ENCODE assay signal across 10 mouse cellular contexts in the genomic region with DNA sequence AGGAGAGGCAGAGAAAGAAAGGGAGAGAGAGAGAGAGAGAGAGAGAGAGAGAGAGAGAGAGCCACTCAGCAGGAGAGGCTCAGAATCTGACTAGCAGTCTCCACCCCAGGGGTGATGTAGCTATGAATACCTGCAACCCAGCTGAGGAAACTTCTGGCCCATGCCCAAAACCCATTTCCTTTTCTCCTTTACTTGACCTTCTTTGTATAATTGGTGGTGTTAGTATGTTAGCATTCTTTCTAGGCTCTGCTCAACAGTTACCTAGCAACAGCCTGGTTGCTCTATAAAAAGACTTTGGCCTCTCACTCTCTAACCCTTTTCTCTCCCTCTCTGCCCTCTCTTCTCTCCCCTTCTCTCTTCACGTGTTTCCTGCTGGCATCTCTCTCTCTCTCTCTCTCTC. TPM values are rescaled to one million over a fixed set of nuclear protein-coding genes. Genes with fewer than 3 reads are reported as not detected.
DNase-seq lines count a peak whose midpoint lies in the region; ATAC-seq and TF ChIP-seq lines count a peak whose summit lies in the region.
"Had no signal": no experiment of that assay in that cellular context is flagged by ENCODE, and none has a peak within 500 bp of the region (broad histone marks: within the 10 kb centered on the region; RNA-seq: fewer than 3 reads in every experiment).

No protein-coding gene starts in this region.

- TF ChIP-seq POLR2A in limb, embryonic 14.5 days (IDR thresholded peaks at IDR 0.05; ENCODE audit: borderline replicate concordance, extremely low read depth, insufficient read depth, insufficient read length), result no peak

- no peak for ATAC-seq in forebrain, embryonic 14.5 days
- ATAC-seq in forebrain, embryonic 12.5 days (ENCODE audit: low FRiP score), result no peak
- ATAC-seq in heart, embryonic 16.5 days (replicated peaks; ENCODE audit: extremely low read depth, insufficient read depth, low FRiP score), result peak; percentile 89
- ATAC-seq in limb, embryonic 14.5 days (ENCODE audit: low FRiP score, low read depth), result peak; percentile 62; the same call in 1 of the 2 replicates
- no peak for ATAC-seq in megakaryocyte progenitor cell, adult 5-6 weeks (replicated peaks; ENCODE audit: poor library complexity)

- no peak overlapping the region for H3K9ac ChIP-seq in forebrain, embryonic 14.5 days (ENCODE audit: low read length)
- H3K9ac ChIP-seq in forebrain, embryonic 12.5 days, result no peak overlapping the region
- no peak overlapping the region for H3K9ac ChIP-seq in heart, embryonic 16.5 days (ENCODE audit: low read length)
- no peak overlapping the region for H3K9ac ChIP-seq in limb, embryonic 14.5 days (ENCODE audit: low read depth, low read length, severe bottlenecking)

- no peaks in the 10 kb centered on the region for H3K4me1 ChIP-seq in forebrain, embryonic 14.5 days (ENCODE audit: control insufficient read depth, insufficient read depth, low read length)
- H3K4me1 ChIP-seq in forebrain, embryonic 12.5 days, result peaks cover 9% of the 10 kb centered on the region; the same call in 1 of the 2 replicates
- H3K4me1 ChIP-seq in heart, embryonic 16.5 days (ENCODE audit: control insufficient read depth, insufficient read depth, low read length), result peaks cover 10% of the 10 kb centered on the region
- H3K4me1 ChIP-seq in limb, embryonic 14.5 days (ENCODE audit: control insufficient read depth, insufficient read depth, low read length), result peaks cover 8% of the 10 kb centered on the region; the same call in 1 of the 2 replicates

- no peaks in the 10 kb centered on the region for H3K27me3 ChIP-seq in forebrain, embryonic 14.5 days (replicated peaks; ENCODE audit: control insufficient read depth, insufficient read depth, low read length)
- no peaks in the 10 kb centered on the region for H3K27me3 ChIP-seq in forebrain, embryonic 12.5 days
- no peaks in the 10 kb centered on the region for H3K27me3 ChIP-seq in heart, embryonic 16.5 days (ENCODE audit: control insufficient read depth, insufficient read depth, low read length)
- no peaks in the 10 kb centered on the region for H3K27me3 ChIP-seq in limb, embryonic 14.5 days (ENCODE audit: control insufficient read depth, insufficient read depth, low read length)

- no peaks in the 10 kb centered on the region for H3K36me3 ChIP-seq in forebrain, embryonic 14.5 days (ENCODE audit: control insufficient read depth, insufficient read depth, low read length)
- H3K36me3 ChIP-seq in forebrain, embryonic 12.5 days (replicated peaks), result no peaks in the 10 kb centered on the region
- H3K36me3 ChIP-seq in heart, embryonic 16.5 days (ENCODE audit: control insufficient read depth, insufficient read depth), result no peaks in the 10 kb centered on the region
- no peaks in the 10 kb centered on the region for H3K36me3 ChIP-seq in limb, embryonic 14.5 days (ENCODE audit: control insufficient read depth, insufficient read depth, low read length)

- no peak overlapping the region for H3K27ac ChIP-seq in forebrain, embryonic 14.5 days (ENCODE audit: low read depth, low read length)
- no peak overlapping the region for H3K27ac ChIP-seq in forebrain, embryonic 12.5 days
- H3K27ac ChIP-seq in heart, embryonic 16.5 days (ENCODE audit: low read length), result peak overlapping the region; percentile 43; the same call in 1 of the 2 replicates
- H3K27ac ChIP-seq in limb, embryonic 14.5 days (replicated peaks; ENCODE audit: low read depth, low read length), result no peak overlapping the region

- no peak overlapping the region for H3K4me3 ChIP-seq in forebrain, embryonic 14.5 days (ENCODE audit: low read depth, low read length)
- no peak overlapping the region for H3K4me3 ChIP-seq in forebrain, embryonic 12.5 days (replicated peaks)
- no peak overlapping the region for H3K4me3 ChIP-seq in heart, embryonic 16.5 days (ENCODE audit: low read length)
- no peak overlapping the region for H3K4me3 ChIP-seq in limb, embryonic 14.5 days (replicated peaks; ENCODE audit: low read length)
- H3K4me3 ChIP-seq: erythroblast, embryonic 14.5 days; megakaryocyte, embryonic 14.5 days had no signal

- H3K4me2 ChIP-seq in forebrain, embryonic 14.5 days (ENCODE audit: low read length), result no peak overlapping the region
- H3K4me2 ChIP-seq in forebrain, embryonic 12.5 days, result no peak overlapping the region
- peak overlapping the region; percentile 7; the same call in 1 of the 2 replicates for H3K4me2 ChIP-seq in heart, embryonic 16.5 days (ENCODE audit: low read depth, low read length)
- H3K4me2 ChIP-seq in limb, embryonic 14.5 days (replicated peaks; ENCODE audit: low read depth, low read length, severe bottlenecking), result no peak overlapping the region

- WGBS in forebrain, embryonic 14.5 days, result 0% methylated on average over 1 of the region's 1 CpGs
- WGBS in forebrain, embryonic 12.5 days, result 0% methylated on average over 1 of the region's 1 CpGs
- WGBS in heart, embryonic 16.5 days, result 0% methylated on average over 1 of the region's 1 CpGs
- WGBS in limb, embryonic 14.5 days, result 11% methylated on average over 1 of the region's 1 CpGs

- DNase-seq in forebrain, embryonic 14.5 days (ENCODE audit: low spot score), result peak; percentile 50
- peak; percentile 13 for DNase-seq in retina, postnatal 1 day
- DNase-seq in retina, embryonic 14.5 days (ENCODE audit: low spot score), result no peak
- DNase-seq in limb, embryonic 14.5 days (ENCODE audit: low spot score), result peak; percentile 76
- no peak for DNase-seq in MN1 (ENCODE audit: low spot score)

- H3K9me3 ChIP-seq in forebrain, embryonic 14.5 days (replicated peaks; ENCODE audit: control insufficient read depth, low read length), result no peaks in the 10 kb centered on the region
- H3K9me3 ChIP-seq in forebrain, embryonic 12.5 days, result no peaks in the 10 kb centered on the region
- H3K9me3 ChIP-seq in heart, embryonic 16.5 days (replicated peaks; ENCODE audit: control insufficient read depth, low read length), result no peaks in the 10 kb centered on the region
- H3K9me3 ChIP-seq in limb, embryonic 14.5 days (ENCODE audit: control insufficient read depth, low read length), result no peaks in the 10 kb centered on the region

RNA-seq across cellular contexts. Expression of a gene that starts 7.1 kb away (rescaled TPM):
- polyA plus RNA-seq in forebrain, embryonic 14.5 days (2014; fragmentation: Nextera tagmentation; extraction: Ambion mirVana), result not detected in 2 replicates
- not detected in 2 replicates for polyA plus RNA-seq in forebrain, embryonic 12.5 days (2016; fragmentation: Nextera tagmentation; extraction: Ambion mirVana)
- polyA plus RNA-seq in heart, embryonic 16.5 days (2015; fragmentation: Nextera tagmentation; extraction: Ambion mirVana), result 0.43 TPM in 1 of 2 replicates, not detected in the other
- not detected in 2 replicates for polyA plus RNA-seq in limb, embryonic 14.5 days (2012; rRNA removed)
- polyA plus RNA-seq in limb, embryonic 14.5 days (2014; fragmentation: Nextera tagmentation; extraction: Ambion mirVana), result not detected in 2 replicates
- total RNA-seq in megakaryocyte progenitor cell, adult 5-6 weeks (2015), result 0.22 TPM in 1 of 2 replicates, not detected in the other
- total RNA-seq in megakaryocyte progenitor cell, adult 5-6 weeks (2017), result 0.29 and 1.3 TPM in 2 replicates
- polyA plus RNA-seq: erythroblast, embryonic 14.5 days had no signal

RNA-seq across cellular contexts. Expression of a gene that starts 7.1 kb away (rescaled TPM):
- 0.84 TPM in 1 of 2 replicates, not detected in the other for polyA plus RNA-seq in forebrain, embryonic 14.5 days (2014; fragmentation: Nextera tagmentation; extraction: Ambion mirVana)
- polyA plus RNA-seq in forebrain, embryonic 12.5 days (2016; fragmentation: Nextera tagmentation; extraction: Ambion mirVana), result not detected in 2 replicates
- polyA plus RNA-seq in heart, embryonic 16.5 days (2015; fragmentation: Nextera tagmentation; extraction: Ambion mirVana), result 2.3 and 5.2 TPM in 2 replicates
- 0.82 TPM in 1 of 2 replicates, not detected in the other for polyA plus RNA-seq in limb, embryonic 14.5 days (2012; rRNA removed)
- polyA plus RNA-seq in limb, embryonic 14.5 days (2014; fragmentation: Nextera tagmentation; extraction: Ambion mirVana), result 1.2 and 2.2 TPM in 2 replicates
- not detected in 2 replicates for total RNA-seq in megakaryocyte progenitor cell, adult 5-6 weeks (2015)
- total RNA-seq in megakaryocyte progenitor cell, adult 5-6 weeks (2017), result 20.7 and 26.7 TPM in 2 replicates
- polyA plus RNA-seq: erythroblast, embryonic 14.5 days had no signal

RNA-seq across cellular contexts. Expression of a gene that starts 13.4 kb away (rescaled TPM):
- polyA plus RNA-seq in forebrain, embryonic 14.5 days (2014; fragmentation: Nextera tagmentation; extraction: Ambion mirVana), result 4.1 and 4.5 TPM in 2 replicates
- polyA plus RNA-seq in forebrain, embryonic 12.5 days (2016; fragmentation: Nextera tagmentation; extraction: Ambion mirVana), result 3.0 and 3.3 TPM in 2 replicates
- 30.4 and 35.0 TPM in 2 replicates for polyA plus RNA-seq in heart, embryonic 16.5 days (2015; fragmentation: Nextera tagmentation; extraction: Ambion mirVana)
- 4.0 TPM in 2 replicates for polyA plus RNA-seq in limb, embryonic 14.5 days (2012; rRNA removed)
- polyA plus RNA-seq in limb, embryonic 14.5 days (2014; fragmentation: Nextera tagmentation; extraction: Ambion mirVana), result 10.9 and 11.9 TPM in 2 replicates
- 1.2 and 5.1 TPM in 2 replicates for total RNA-seq in megakaryocyte progenitor cell, adult 5-6 weeks (2015)
- total RNA-seq in megakaryocyte progenitor cell, adult 5-6 weeks (2017), result 3.7 and 9.1 TPM in 2 replicates

RNA-seq across cellular contexts. Expression of a gene that starts 17.5 kb away (rescaled TPM):
- 7.2 and 8.3 TPM in 2 replicates for polyA plus RNA-seq in forebrain, embryonic 14.5 days (2014; fragmentation: Nextera tagmentation; extraction: Ambion mirVana)
- polyA plus RNA-seq in forebrain, embryonic 12.5 days (2016; fragmentation: Nextera tagmentation; extraction: Ambion mirVana), result 5.7 and 6.5 TPM in 2 replicates
- 42.5 and 46.8 TPM in 2 replicates for polyA plus RNA-seq in heart, embryonic 16.5 days (2015; fragmentation: Nextera tagmentation; extraction: Ambion mirVana)
- polyA plus RNA-seq in limb, embryonic 14.5 days (2012; rRNA removed), result 11.4 and 15.0 TPM in 2 replicates
- polyA plus RNA-seq in limb, embryonic 14.5 days (2014; fragmentation: Nextera tagmentation; extraction: Ambion mirVana), result 17.7 and 19.9 TPM in 2 replicates
- total RNA-seq in megakaryocyte progenitor cell, adult 5-6 weeks (2015), result 2.5 and 6.7 TPM in 2 replicates
- 3.5 and 15.6 TPM in 2 replicates for total RNA-seq in megakaryocyte progenitor cell, adult 5-6 weeks (2017)
- polyA plus RNA-seq: erythroblast, embryonic 14.5 days had no signal

RNA-seq across cellular contexts. Expression of a gene that starts 20.5 kb away (rescaled TPM):
- 0.96 and 1.5 TPM in 2 replicates for polyA plus RNA-seq in forebrain, embryonic 14.5 days (2014; fragmentation: Nextera tagmentation; extraction: Ambion mirVana)
- polyA plus RNA-seq in forebrain, embryonic 12.5 days (2016; fragmentation: Nextera tagmentation; extraction: Ambion mirVana), result 0.50 and 1.0 TPM in 2 replicates
- 8.3 and 9.8 TPM in 2 replicates for polyA plus RNA-seq in heart, embryonic 16.5 days (2015; fragmentation: Nextera tagmentation; extraction: Ambion mirVana)
- 3.5 and 3.7 TPM in 2 replicates for polyA plus RNA-seq in limb, embryonic 14.5 days (2012; rRNA removed)
- polyA plus RNA-seq in limb, embryonic 14.5 days (2014; fragmentation: Nextera tagmentation; extraction: Ambion mirVana), result 3.8 and 4.9 TPM in 2 replicates
- 0.07 and 1.1 TPM in 2 replicates for total RNA-seq in megakaryocyte progenitor cell, adult 5-6 weeks (2015)
- total RNA-seq in megakaryocyte progenitor cell, adult 5-6 weeks (2017), result 0.08 and 2.0 TPM in 2 replicates

Comparison
In these comparisons a context has a peak if more than half of its experiments do, and no peak if none do; other contexts are left out.
1. DNase-seq: peak in forebrain, embryonic 14.5 days (single experiment), retina, postnatal 1 day (single experiment) and limb, embryonic 14.5 days (single experiment); none in retina, embryonic 14.5 days (single experiment) and MN1 (single experiment).
2. ATAC-seq: peak in heart, embryonic 16.5 days (single experiment) and limb, embryonic 14.5 days (single experiment); none in forebrain, embryonic 14.5 days (single experiment), forebrain, embryonic 12.5 days (single experiment) and megakaryocyte progenitor cell, adult 5-6 weeks (single experiment).